Mouse (Mus musculus): ENCODE measurements around the gene Abcf1. TPM values are rescaled to one million over a fixed set of nuclear protein-coding genes. Genes with fewer than 3 reads are reported as not detected.
A peak's percentile ranks its signal among the peaks of the same experiment; 100 is the strongest.

The Abcf1 gene
- polyA plus RNA-seq, 1 experiment from 2014 or later = 58.3 TPM

DNA sequence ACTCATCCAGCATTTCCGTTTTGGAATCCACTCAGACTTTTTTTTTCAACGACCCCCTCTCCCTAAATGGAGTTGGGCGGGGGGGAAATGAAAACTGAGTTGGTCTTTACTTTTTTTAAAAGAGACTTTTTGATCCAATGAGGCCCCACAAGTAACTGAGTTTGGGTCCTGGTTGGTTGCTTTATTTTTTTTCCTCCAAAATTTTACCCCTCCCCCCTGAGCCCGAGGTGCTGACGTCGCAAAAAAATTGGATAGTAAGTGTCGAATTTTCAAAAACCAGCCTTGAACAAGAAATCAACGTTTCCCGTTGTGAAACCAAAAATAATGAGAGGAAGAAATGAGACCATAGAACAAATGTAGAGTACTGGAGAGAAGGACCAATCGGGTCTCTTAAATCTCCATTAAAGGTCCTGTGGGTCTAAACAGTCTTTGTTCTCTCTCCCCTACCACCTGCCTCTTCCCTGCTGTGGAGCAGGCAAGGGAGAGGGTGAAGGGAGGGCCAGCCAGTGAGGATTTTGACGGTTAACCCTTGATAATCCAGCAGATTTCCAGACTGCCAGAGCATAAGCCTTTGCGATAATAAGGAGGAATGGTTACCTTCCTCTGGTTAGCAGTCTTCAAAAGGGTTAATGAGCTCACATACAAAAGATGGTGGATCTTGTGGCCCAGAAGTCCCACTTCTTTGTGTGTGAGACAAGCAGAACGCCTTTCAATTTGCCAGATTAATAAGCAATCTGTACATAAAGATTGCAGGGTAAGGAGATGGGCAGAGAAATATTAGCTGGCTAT is 51.9 kb downstream of the Abcf1 start:
- WGBS = under 1% methylated on average over 13 of the region's 13 CpGs
- no peak for ATAC-seq (ENCODE audit: insufficient number of reproducible peaks, insufficient read depth, low FRiP score, low read depth)
- H3K9me3 ChIP-seq (ENCODE audit: control insufficient read depth, low read length) = no peaks in the 10 kb centered on the region
- peak overlapping the region; percentile 88 for H3K4me2 ChIP-seq (ENCODE audit: low read length)
- H3K4me3 ChIP-seq (ENCODE audit: control insufficient read depth in 1 of 2, insufficient read depth in 1 of 2, low read depth in 1 of 2, low read length in 2 of 2) = peak overlapping the region; percentile 75 to 91
- peaks cover 28% of the 10 kb centered on the region for H3K36me3 ChIP-seq (ENCODE audit: control insufficient read depth, insufficient read depth, low read length)
- peaks cover 6 to 36% of the 10 kb centered on the region in 2 experiments for H3K4me1 ChIP-seq (ENCODE audit: control insufficient read depth in 2 of 2, insufficient read depth in 2 of 2, low read length in 2 of 2)
- H3K9ac ChIP-seq (ENCODE audit: low read length) = peak overlapping the region; percentile 97
- H3K27ac ChIP-seq (replicated peaks in 1 of 2; ENCODE audit: control insufficient read depth in 1 of 2, insufficient read depth in 1 of 2, low read depth in 2 of 2, low read length in 2 of 2) = peak overlapping the region; percentile 96 to 98
- H3K27me3 ChIP-seq (ENCODE audit: control insufficient read depth, insufficient read depth, low read length) = no peaks in the 10 kb centered on the region

DNA sequence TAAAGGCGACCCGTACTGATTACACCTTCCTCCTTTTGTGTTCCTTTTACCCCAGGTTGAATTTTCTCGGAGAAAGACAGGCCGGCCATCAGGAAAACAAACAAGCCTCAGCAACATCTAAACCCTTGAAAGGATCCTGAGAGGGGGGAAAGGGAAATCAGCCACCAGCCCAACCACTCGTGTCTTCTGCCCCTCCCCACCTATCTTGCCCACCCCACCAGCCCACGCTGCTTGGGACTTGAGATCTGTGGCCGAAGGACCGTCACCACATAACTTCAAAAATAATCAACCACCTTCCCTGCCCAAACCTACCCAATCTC is 52.5 kb downstream of the Abcf1 start:
- peak overlapping the region; percentile 88 for H3K4me2 ChIP-seq (ENCODE audit: low read length)
- H3K9me3 ChIP-seq (ENCODE audit: control insufficient read depth, low read length) = no peaks in the 10 kb centered on the region
- peaks cover 34% of the 10 kb centered on the region for H3K36me3 ChIP-seq (ENCODE audit: control insufficient read depth, insufficient read depth, low read length)
- peak overlapping the region; percentile 97 for H3K9ac ChIP-seq (ENCODE audit: low read length)
- H3K27me3 ChIP-seq (ENCODE audit: control insufficient read depth, insufficient read depth, low read length) = no peaks in the 10 kb centered on the region
- H3K4me3 ChIP-seq (ENCODE audit: control insufficient read depth in 1 of 2, insufficient read depth in 1 of 2, low read depth in 1 of 2, low read length in 2 of 2) = peak overlapping the region; percentile 75 to 91
- peak overlapping the region; percentile 96 to 98 for H3K27ac ChIP-seq (replicated peaks in 1 of 2; ENCODE audit: control insufficient read depth in 1 of 2, insufficient read depth in 1 of 2, low read depth in 2 of 2, low read length in 2 of 2)
- ATAC-seq (ENCODE audit: insufficient number of reproducible peaks, insufficient read depth, low FRiP score, low read depth) = no peak
- WGBS = 1% methylated on average over 8 of the region's 8 CpGs
- H3K4me1 ChIP-seq (ENCODE audit: control insufficient read depth in 2 of 2, insufficient read depth in 2 of 2, low read length in 2 of 2) = peaks cover 6 to 36% of the 10 kb centered on the region in 2 experiments

GRCm38 (mm10) chr17:35916297-35917142 is 53.0 kb downstream of the Abcf1 start, which contains the start of the genes Mrps18b and Ppp1r10:
Gene Mrps18b, minus strand, starts transcription at chr17:35916389.
Gene Ppp1r10, plus strand, starts transcription at chr17:35916434.
- H3K36me3 ChIP-seq (ENCODE audit: control insufficient read depth, insufficient read depth, low read length) = peaks cover 40% of the 10 kb centered on the region
- H3K27me3 ChIP-seq (ENCODE audit: control insufficient read depth, insufficient read depth, low read length) = no peaks in the 10 kb centered on the region
- under 1% methylated on average over 82 of the region's 83 CpGs for WGBS
- peak within 1 kb of the TSS; percentile 88 for H3K4me2 ChIP-seq (ENCODE audit: low read length)
- ATAC-seq (ENCODE audit: insufficient number of reproducible peaks, insufficient read depth, low FRiP score, low read depth) = peak; percentile 92
- no peaks in the 10 kb centered on the region for H3K9me3 ChIP-seq (ENCODE audit: control insufficient read depth, low read length)
- H3K4me1 ChIP-seq (ENCODE audit: control insufficient read depth in 2 of 2, insufficient read depth in 2 of 2, low read length in 2 of 2) = peaks cover 6 to 32% of the 10 kb centered on the region in 2 experiments
- peak within 1 kb of the TSS; percentile 96 to 98 for H3K27ac ChIP-seq (replicated peaks in 1 of 2; ENCODE audit: control insufficient read depth in 1 of 2, insufficient read depth in 1 of 2, low read depth in 2 of 2, low read length in 2 of 2)
- H3K9ac ChIP-seq (ENCODE audit: low read length) = peak within 1 kb of the TSS; percentile 97
- H3K4me3 ChIP-seq (ENCODE audit: control insufficient read depth in 1 of 2, insufficient read depth in 1 of 2, low read depth in 1 of 2, low read length in 2 of 2) = peak within 1 kb of the TSS; percentile 75 to 91

- Histone ChIP-seq H3K36me3 (ENCODE audit: control insufficient read depth, insufficient read depth, low read length) (peaks cover 48% of the 10 kb centered on the region), H3K27me3 (ENCODE audit: control insufficient read depth, insufficient read depth, low read length) (no peaks in the 10 kb centered on the region), H3K4me1 (ENCODE audit: control insufficient read depth in 2 of 2, insufficient read depth in 2 of 2, low read length in 2 of 2) (peaks cover 6 to 24% of the 10 kb centered on the region in 2 experiments), H3K27ac (replicated peaks in 1 of 2; ENCODE audit: control insufficient read depth in 1 of 2, insufficient read depth in 1 of 2, low read depth in 2 of 2, low read length in 2 of 2) (peak overlapping the region; percentile 61 to 96), H3K4me3 (ENCODE audit: control insufficient read depth in 1 of 2, insufficient read depth in 1 of 2, low read depth in 1 of 2, low read length in 2 of 2) (peak overlapping the region; percentile 75), H3K4me2 (ENCODE audit: low read length) (peak overlapping the region; percentile 83), H3K9me3 (ENCODE audit: control insufficient read depth, low read length) (no peaks in the 10 kb centered on the region), H3K9ac (ENCODE audit: low read length) (peak overlapping the region; percentile 83)
- no peak; the same call in 1 of the 2 replicates for ATAC-seq (ENCODE audit: insufficient number of reproducible peaks, insufficient read depth, low FRiP score, low read depth)
- 2% methylated on average over 28 of the region's 28 CpGs for WGBS
These were observed 53.8 kb downstream of the Abcf1 start for GRCm38 (mm10) chr17:35915538-35916296.

DNA sequence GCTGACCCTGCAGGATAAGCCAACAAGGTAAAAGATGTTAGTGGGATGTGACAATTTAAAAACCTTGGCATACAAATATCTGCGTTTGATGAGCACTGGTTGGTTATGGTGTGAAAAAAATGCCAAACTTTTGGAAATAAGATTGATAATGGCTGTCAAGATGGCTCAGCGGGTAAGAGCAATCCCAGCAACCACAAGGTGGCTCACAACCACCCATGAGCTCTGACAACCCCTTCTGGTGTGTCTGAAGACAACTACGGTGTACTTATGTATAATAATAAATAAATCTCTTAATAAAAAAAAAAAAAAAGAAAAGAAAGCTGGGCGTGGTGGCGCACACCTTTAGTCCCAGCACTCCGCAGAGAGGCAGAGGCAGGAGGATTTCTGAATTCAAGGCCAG is 54.6 kb downstream of the Abcf1 start:
- H3K9ac ChIP-seq (ENCODE audit: low read length) = 0 out of 2 replicates have a peak overlapping the region, but pooled peaks have one; percentile 83
- peak overlapping the region in 1 of 2 experiments; percentile 75; a peak in 1 of 4 replicates for H3K4me3 ChIP-seq (ENCODE audit: control insufficient read depth in 1 of 2, insufficient read depth in 1 of 2, low read depth in 1 of 2, low read length in 2 of 2)
- H3K27ac ChIP-seq (replicated peaks in 1 of 2; ENCODE audit: control insufficient read depth in 1 of 2, insufficient read depth in 1 of 2, low read depth in 2 of 2, low read length in 2 of 2) = no peak overlapping the region
- 78% methylated on average over 6 of the region's 6 CpGs for WGBS
- H3K9me3 ChIP-seq (ENCODE audit: control insufficient read depth, low read length) = no peaks in the 10 kb centered on the region
- H3K4me1 ChIP-seq (ENCODE audit: control insufficient read depth in 2 of 2, insufficient read depth in 2 of 2, low read length in 2 of 2) = peaks cover 8 to 19% of the 10 kb centered on the region in 2 experiments
- H3K4me2 ChIP-seq (ENCODE audit: low read length) = peak overlapping the region; percentile 83
- no peaks in the 10 kb centered on the region for H3K27me3 ChIP-seq (ENCODE audit: control insufficient read depth, insufficient read depth, low read length)
- H3K36me3 ChIP-seq (ENCODE audit: control insufficient read depth, insufficient read depth, low read length) = peaks cover 48% of the 10 kb centered on the region
- ATAC-seq (ENCODE audit: insufficient number of reproducible peaks, insufficient read depth, low FRiP score, low read depth) = no peak

GRCm38 (mm10) chr17:35909919-35910369 is 59.6 kb downstream of the Abcf1 start, which contains the start of gene Atat1:
Gene Atat1, minus strand, starts transcription at chr17:35910075.
- peak within 1 kb of the TSS; percentile 81 for H3K4me2 ChIP-seq (ENCODE audit: low read length)
- H3K4me1 ChIP-seq (ENCODE audit: control insufficient read depth in 2 of 2, insufficient read depth in 2 of 2, low read length in 2 of 2) = peaks cover 7 to 16% of the 10 kb centered on the region in 2 experiments
- peak within 1 kb of the TSS; percentile 75 to 97 for H3K4me3 ChIP-seq (ENCODE audit: control insufficient read depth in 1 of 2, insufficient read depth in 1 of 2, low read depth in 1 of 2, low read length in 2 of 2)
- 4% methylated on average over 25 of the region's 25 CpGs for WGBS
- peak within 1 kb of the TSS; percentile 69 to 78 for H3K27ac ChIP-seq (replicated peaks in 1 of 2; ENCODE audit: control insufficient read depth in 1 of 2, insufficient read depth in 1 of 2, low read depth in 2 of 2, low read length in 2 of 2)
- ATAC-seq (ENCODE audit: insufficient number of reproducible peaks, insufficient read depth, low FRiP score, low read depth) = peak; percentile 83
- H3K9ac ChIP-seq (ENCODE audit: low read length) = peak within 1 kb of the TSS; percentile 86
- peaks cover 75% of the 10 kb centered on the region for H3K36me3 ChIP-seq (ENCODE audit: control insufficient read depth, insufficient read depth, low read length)
- H3K9me3 ChIP-seq (ENCODE audit: control insufficient read depth, low read length) = no peaks in the 10 kb centered on the region
- no peaks in the 10 kb centered on the region for H3K27me3 ChIP-seq (ENCODE audit: control insufficient read depth, insufficient read depth, low read length)
